Mouse (Mus musculus) hindbrain, embryonic 10.5 days (tissue): ENCODE measurements around the gene Ssh2. TPM values are rescaled to one million over a fixed set of nuclear protein-coding genes. Genes with fewer than 3 reads are reported as not detected.

Experiments
- DNase-seq: peaks from one replicate; pipeline ENCODE4 v3.0.0-alpha.2; 2017; ENCODE audit warnings: low spot score
- H3K27ac ChIP-seq: fragments of 300-500 bp; sonication (generic); 2 replicates; pipeline ENCODE4 v1.5.1; 2016; ENCODE audit warnings: mild to moderate bottlenecking, moderate library complexity
- H3K27me3 ChIP-seq: fragments of 300-500 bp; sonication (generic); 2 replicates; pipeline ENCODE4 v1.6.1; 2016; ENCODE audit warnings: mild to moderate bottlenecking; ENCODE audit not compliant: poor library complexity, insufficient read depth, severe bottlenecking
- H3K36me3 ChIP-seq: fragments of 300-500 bp; sonication (generic); 2 replicates; pipeline ENCODE4 v1.6.1; 2016; ENCODE audit warnings: mild to moderate bottlenecking, moderate library complexity
- H3K4me1 ChIP-seq: fragments of 300-500 bp; sonication (generic); replicated peaks from 2 replicates; pipeline ENCODE4 v1.6.1; 2016; ENCODE audit warnings: mild to moderate bottlenecking
- H3K4me3 ChIP-seq: fragments of 300-500 bp; sonication (generic); 2 replicates; pipeline ENCODE4 v1.5.1; 2016; ENCODE audit warnings: mild to moderate bottlenecking, moderate library complexity
- H3K9me3 ChIP-seq: fragments of 300-500 bp; sonication (generic); 2 replicates; pipeline ENCODE4 v1.6.1; 2016; ENCODE audit warnings: mild to moderate bottlenecking, moderate library complexity
- WGBS: fragments of 180-500 bp; shearing (Covaris S2); methylation state at CpG from one replicate; pipeline ENCODE4 v1.1.7; 2016; 5-methylcytosine and 5-hydroxymethylcytosine counted together
- polyA plus RNA-seq: library from polyadenylated mRNA; unstranded; fragments of >200 nt; fragmentation: Nextera tagmentation; extraction: Ambion mirVana; gene quantifications from 2 replicates; pipeline ENCODE4 v1.2.1, GENCODE M21; 2016

Gene Ssh2
- polyA plus RNA-seq, 1 experiment from 2014 or later = 10.1 TPM

DNA sequence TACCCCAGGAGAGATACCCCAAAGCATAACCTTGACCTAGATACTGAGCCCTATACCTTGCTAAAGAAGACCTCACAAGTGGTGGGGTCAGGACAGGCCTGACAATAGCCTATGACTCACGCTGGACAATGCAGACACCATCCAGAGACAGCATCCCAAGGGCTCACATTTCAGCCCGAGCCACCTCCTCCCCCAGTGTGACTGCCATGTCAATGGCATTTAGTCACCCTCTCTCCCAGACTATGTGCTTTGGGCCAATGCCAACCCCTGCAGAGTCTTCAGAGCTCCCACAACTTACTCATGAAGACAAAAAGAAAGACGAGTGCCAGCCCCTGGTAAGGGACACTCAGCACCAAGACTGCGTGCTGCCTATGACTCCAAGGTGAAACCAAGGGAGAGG lies 248.6 kb downstream of the Ssh2 start:
- H3K27me3 ChIP-seq = peaks cover 100% of the 10 kb centered on the region

DNA sequence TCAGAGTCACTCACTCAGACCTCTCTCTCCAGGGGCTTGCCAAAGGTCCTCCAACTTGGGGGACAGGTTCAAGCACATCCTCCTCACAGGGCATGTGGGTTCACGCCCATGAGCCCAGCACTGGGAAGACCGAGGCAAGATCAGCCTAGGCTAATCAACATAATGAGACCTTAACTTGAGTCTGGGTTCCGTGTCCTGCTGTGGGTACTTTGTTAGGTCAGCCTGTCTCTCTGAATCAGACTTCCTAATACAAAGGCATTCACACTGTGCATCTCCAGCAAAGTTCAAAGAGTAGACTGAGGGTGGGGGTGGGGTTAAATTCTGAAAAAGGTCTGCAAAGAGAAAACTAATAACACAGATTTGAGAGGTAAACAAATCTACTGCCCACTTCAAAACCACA lies 249.0 kb downstream of the Ssh2 start:
- H3K4me3 ChIP-seq = no peak overlapping the region
- H3K4me1 ChIP-seq = peaks cover 40% of the 10 kb centered on the region
- no peak overlapping the region for H3K27ac ChIP-seq
- 49% methylated on average over 3 of the region's 3 CpGs for WGBS
- H3K9me3 ChIP-seq = no peaks in the 10 kb centered on the region
- no peak for DNase-seq
- peaks cover under 1% of the 10 kb centered on the region; the same call in 1 of the 2 replicates for H3K36me3 ChIP-seq
- peaks cover 96% of the 10 kb centered on the region for H3K27me3 ChIP-seq

More for the DNA sequence above, 248.6 kb downstream of the Ssh2 start:
- H3K27ac ChIP-seq = no peak overlapping the region
- no peak overlapping the region for H3K4me3 ChIP-seq
- no peaks in the 10 kb centered on the region for H3K9me3 ChIP-seq
- 62% methylated on average over 4 of the region's 4 CpGs for WGBS
- H3K4me1 ChIP-seq = peaks cover 40% of the 10 kb centered on the region
- no peaks in the 10 kb centered on the region; the same call in 1 of the 2 replicates for H3K36me3 ChIP-seq
- DNase-seq = no peak

- H3K4me1 ChIP-seq = peaks cover 40% of the 10 kb centered on the region
- 0 out of 2 replicates have a peak overlapping the region, but pooled peaks have one; percentile 33 for H3K4me3 ChIP-seq
- peaks cover 15% of the 10 kb centered on the region for H3K36me3 ChIP-seq
- no peak overlapping the region for H3K27ac ChIP-seq
- 39% methylated on average over 9 of the region's 9 CpGs for WGBS
- peaks cover 82% of the 10 kb centered on the region for H3K27me3 ChIP-seq
- no peaks in the 10 kb centered on the region for H3K9me3 ChIP-seq
- no peak for DNase-seq
These were observed 250.5 kb downstream of the Ssh2 start for GRCm38 (mm10) chr11:77466544-77466943.

- Histone ChIP-seq H3K27ac (0 out of 2 replicates have a peak overlapping the region, but pooled peaks have one; percentile 31), H3K27me3 (peaks cover 76% of the 10 kb centered on the region), H3K9me3 (no peaks in the 10 kb centered on the region), H3K4me3 (peak overlapping the region; percentile 33), H3K4me1 (peaks cover 34% of the 10 kb centered on the region), H3K36me3 (peaks cover 21% of the 10 kb centered on the region)
- WGBS = 3% methylated on average over 25 of the region's 25 CpGs
- peak; percentile 68 for DNase-seq
These were observed 251.1 kb downstream of the Ssh2 start for GRCm38 (mm10) chr11:77467157-77467556.

DNA sequence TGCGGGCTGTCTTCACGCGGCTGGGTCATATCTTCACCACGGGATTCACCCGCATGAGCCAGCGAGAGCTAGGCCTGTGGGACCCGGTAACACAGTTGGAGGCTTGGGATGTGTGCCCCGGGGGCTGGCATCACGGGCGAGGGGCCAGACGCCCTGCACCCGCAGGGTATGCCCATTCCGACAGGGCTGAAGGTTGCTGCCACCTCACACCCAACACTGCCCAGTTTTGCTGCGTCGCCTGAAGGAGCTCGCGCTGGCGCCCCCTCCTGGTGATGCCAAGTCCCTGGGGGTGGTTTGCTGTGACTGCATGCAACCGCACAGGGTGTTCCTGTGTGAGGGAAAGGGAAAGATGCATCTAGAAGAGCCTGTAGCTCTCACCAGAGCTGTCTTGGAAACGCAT lies 251.7 kb downstream of the Ssh2 start:
- peaks cover 27% of the 10 kb centered on the region for H3K36me3 ChIP-seq
- WGBS = 15% methylated on average over 20 of the region's 20 CpGs
- H3K4me1 ChIP-seq = peaks cover 28% of the 10 kb centered on the region
- H3K9me3 ChIP-seq = no peaks in the 10 kb centered on the region
- peak overlapping the region; percentile 33 for H3K4me3 ChIP-seq
- H3K27ac ChIP-seq = no peak overlapping the region
- peaks cover 70% of the 10 kb centered on the region for H3K27me3 ChIP-seq
- peak; percentile 70 for DNase-seq

GRCm38 (mm10) chr11:77468397-77468796 lies 252.3 kb downstream of the Ssh2 start:
- H3K27ac ChIP-seq = no peak overlapping the region
- DNase-seq = no peak
- peaks cover 25% of the 10 kb centered on the region for H3K4me1 ChIP-seq
- peaks cover 33% of the 10 kb centered on the region for H3K36me3 ChIP-seq
- H3K27me3 ChIP-seq = peaks cover 63% of the 10 kb centered on the region
- no peaks in the 10 kb centered on the region for H3K9me3 ChIP-seq
- WGBS = 88% methylated on average over 9 of the region's 9 CpGs
- H3K4me3 ChIP-seq = no peak overlapping the region

DNA sequence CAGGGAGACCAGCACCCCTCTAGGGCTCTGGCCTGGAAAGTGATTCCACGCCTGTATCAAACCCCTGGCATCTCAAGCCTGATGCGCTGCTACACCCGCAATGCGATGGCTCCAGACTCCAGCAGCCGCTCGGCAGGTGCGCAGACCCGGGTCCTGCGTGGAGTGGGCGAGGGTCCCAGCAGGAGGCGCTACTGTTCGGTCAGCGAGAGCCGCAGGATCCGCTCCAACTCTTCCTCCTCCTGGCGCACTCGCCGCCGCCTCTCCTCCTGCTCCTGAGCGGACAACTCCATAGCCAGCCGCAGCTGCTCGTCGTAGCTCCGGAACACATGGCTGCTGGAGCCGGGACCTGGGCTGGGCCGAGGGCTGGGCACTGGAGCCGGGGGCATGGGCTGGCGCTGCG lies 255.3 kb downstream of the Ssh2 start:
- peaks cover 33% of the 10 kb centered on the region for H3K27me3 ChIP-seq
- H3K4me3 ChIP-seq = no peak overlapping the region
- WGBS = 72% methylated on average over 29 of the region's 29 CpGs
- H3K36me3 ChIP-seq = peaks cover 58% of the 10 kb centered on the region
- DNase-seq = no peak
- H3K9me3 ChIP-seq = no peaks in the 10 kb centered on the region
- 0 out of 2 replicates have a peak overlapping the region, but pooled peaks have one; percentile 10 for H3K27ac ChIP-seq
- peaks cover 15% of the 10 kb centered on the region for H3K4me1 ChIP-seq

- Histone ChIP-seq H3K36me3 (peaks cover 68% of the 10 kb centered on the region), H3K9me3 (no peaks in the 10 kb centered on the region), H3K4me1 (peaks cover 4% of the 10 kb centered on the region), H3K4me3 (no peak overlapping the region), H3K27ac (no peak overlapping the region), H3K27me3 (peaks cover 20% of the 10 kb centered on the region)
- 93% methylated on average over 16 of the region's 16 CpGs for WGBS
- no peak for DNase-seq
These were observed 256.7 kb downstream of the Ssh2 start for GRCm38 (mm10) chr11:77472775-77473174.

GRCm38 (mm10) chr11:77476216-77476615 lies 260.1 kb downstream of the Ssh2 start:
- Histone ChIP-seq H3K9me3 (no peaks in the 10 kb centered on the region), H3K4me1 (no peaks in the 10 kb centered on the region), H3K36me3 (peaks cover 57% of the 10 kb centered on the region), H3K4me3 (no peak overlapping the region), H3K27ac (no peak overlapping the region), H3K27me3 (no peaks in the 10 kb centered on the region)
- 92% methylated on average over 14 of the region's 14 CpGs for whole genome bisulfite sequencing
- no peak for DNase-seq

DNA sequence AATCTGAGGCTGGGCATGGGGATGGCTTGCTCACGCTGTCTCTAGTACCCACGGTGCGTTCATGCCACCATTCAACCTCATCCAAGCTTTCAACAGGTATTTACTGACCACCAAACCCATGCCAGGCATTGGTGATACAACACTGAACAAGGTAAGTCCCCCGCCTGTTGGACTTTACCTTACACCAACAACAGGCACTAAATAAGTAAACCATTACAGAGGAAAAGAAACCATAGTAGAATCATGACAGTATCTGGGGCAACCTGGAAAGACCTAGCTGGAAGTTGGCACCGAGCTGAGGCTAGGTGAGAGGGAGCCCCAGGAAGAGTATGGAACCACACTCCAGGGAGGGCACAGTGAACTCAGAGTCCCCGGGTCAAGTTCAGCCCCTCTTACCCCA lies 260.8 kb downstream of the Ssh2 start:
- 91% methylated on average over 6 of the region's 6 CpGs for WGBS
- Histone ChIP-seq H3K4me1 (0 out of 2 replicates have a peak, but pooled peaks cover under 1% of the 10 kb centered on the region), H3K27me3 (no peaks in the 10 kb centered on the region), H3K4me3 (no peak overlapping the region), H3K27ac (no peak overlapping the region), H3K36me3 (peaks cover 55% of the 10 kb centered on the region), H3K9me3 (no peaks in the 10 kb centered on the region)
- DNase-seq = no peak

DNA sequence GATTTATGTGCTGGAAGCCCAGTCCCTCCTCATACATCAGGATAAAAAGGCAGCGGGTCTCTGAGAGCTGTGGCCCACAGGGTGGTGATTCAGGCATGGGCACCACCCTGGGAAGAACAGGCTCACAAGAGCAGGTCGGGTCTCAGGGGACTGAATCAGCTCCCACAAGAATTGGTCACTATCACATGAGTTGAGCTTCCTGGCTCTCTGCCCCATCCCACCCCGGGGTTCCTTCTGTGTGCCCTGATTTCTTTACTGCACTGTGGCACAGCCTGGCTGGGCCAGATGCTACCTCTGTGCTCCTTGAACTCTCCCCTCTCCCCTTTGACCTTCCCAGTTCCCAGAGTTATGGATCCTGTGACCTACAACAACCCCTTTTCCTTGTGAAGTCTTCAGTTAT lies 267.0 kb downstream of the Ssh2 start:
- Histone ChIP-seq H3K4me1 (peaks cover 46% of the 10 kb centered on the region), H3K4me3 (no peak overlapping the region), H3K36me3 (0 out of 2 replicates have a peak, but pooled peaks cover 5% of the 10 kb centered on the region), H3K27ac (0 out of 2 replicates have a peak overlapping the region, but pooled peaks have one; percentile 25), H3K9me3 (no peaks in the 10 kb centered on the region), H3K27me3 (no peaks in the 10 kb centered on the region)
- 72% methylated on average over 3 of the region's 3 CpGs for whole genome bisulfite sequencing
- no peak for DNase-seq

DNA sequence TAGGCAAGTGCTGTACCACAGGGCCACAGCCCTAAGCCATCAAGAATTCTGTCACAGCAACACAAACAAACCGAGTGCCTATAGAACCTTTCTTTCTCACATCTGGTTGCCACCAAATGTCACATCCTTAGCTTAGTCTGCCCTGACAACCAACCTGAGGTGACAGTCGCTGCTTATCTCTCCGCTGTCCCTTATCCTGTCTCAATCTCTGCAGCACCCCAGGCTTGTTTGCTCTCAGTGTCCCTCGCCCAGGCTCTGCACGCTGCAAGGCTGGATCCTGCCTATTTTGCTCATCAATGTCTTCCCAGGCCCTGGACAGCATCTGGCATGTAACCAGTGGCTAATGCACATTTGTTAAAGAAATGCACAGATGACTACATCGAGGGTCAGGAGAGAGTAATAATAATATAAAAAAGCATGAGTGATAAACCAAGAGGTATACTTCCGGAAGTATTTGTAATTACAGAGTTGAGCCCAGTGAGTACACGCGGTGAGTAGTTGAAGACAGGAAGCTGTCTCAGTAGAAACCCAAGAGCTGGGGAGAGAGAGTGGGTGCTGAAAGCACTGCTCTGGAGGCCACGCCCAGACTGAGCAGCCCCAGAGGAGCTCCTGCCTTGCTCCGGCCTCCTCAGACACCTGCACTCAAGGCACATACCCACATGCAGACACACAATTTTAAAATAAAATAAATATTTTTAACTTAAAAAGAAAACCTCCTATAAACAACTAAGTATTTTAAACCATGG lies 267.6 kb downstream of the Ssh2 start:
- Histone ChIP-seq H3K36me3 (0 out of 2 replicates have a peak, but pooled peaks cover 5% of the 10 kb centered on the region), H3K27me3 (no peaks in the 10 kb centered on the region), H3K4me1 (peaks cover 52% of the 10 kb centered on the region), H3K9me3 (no peaks in the 10 kb centered on the region), H3K4me3 (no peak overlapping the region), H3K27ac (no peak overlapping the region)
- 74% methylated on average over 11 of the region's 11 CpGs for WGBS
- DNase-seq = no peak

DNA sequence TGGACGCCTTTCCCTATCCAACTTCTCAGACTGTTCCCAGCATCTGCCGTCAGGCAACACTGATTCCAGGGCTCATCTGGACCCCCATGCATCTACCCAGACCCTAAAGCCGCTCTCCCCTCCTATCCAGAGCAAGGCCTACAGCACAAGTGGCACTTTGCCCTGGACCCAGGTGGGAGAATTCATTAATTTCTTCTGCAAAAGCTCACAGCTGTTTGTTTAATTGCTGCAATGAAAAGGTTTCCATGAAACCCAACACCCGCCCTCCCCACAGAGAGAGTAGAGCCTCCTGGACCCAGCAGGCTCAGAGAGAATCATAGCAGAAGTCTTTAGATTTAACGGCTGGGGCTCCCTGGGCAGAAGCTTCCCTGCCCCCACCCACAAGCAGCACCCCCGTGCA lies 269.1 kb downstream of the Ssh2 start:
- H3K27me3 ChIP-seq = no peaks in the 10 kb centered on the region
- H3K27ac ChIP-seq = peak overlapping the region; percentile 12; the same call in 1 of the 2 replicates
- H3K4me1 ChIP-seq = peaks cover 64% of the 10 kb centered on the region
- H3K36me3 ChIP-seq = 0 out of 2 replicates have a peak, but pooled peaks cover 5% of the 10 kb centered on the region
- H3K4me3 ChIP-seq = no peak overlapping the region
- WGBS = 65% methylated on average over 6 of the region's 6 CpGs
- H3K9me3 ChIP-seq = no peaks in the 10 kb centered on the region
- no peak for DNase-seq
